Mouse (Mus musculus) midbrain, embryonic 16.5 days (tissue): Measurements from ENCODE around the gene Myh14. TPM values are rescaled to one million over a fixed set of nuclear protein-coding genes. Genes with fewer than 3 reads are reported as not detected.

Experiments
- ATAC-seq: fragments of 200-750 bp; cut with Nextera tagmentation; 2 replicates; pipeline ENCODE4 v1.8.0; 2017; ENCODE audit warnings: moderate TSS enrichment
- H3K27ac ChIP-seq: fragments of 300-500 bp; sonication (generic); 2 replicates; pipeline ENCODE4 v1.5.1; 2014; ENCODE audit warnings: mild to moderate bottlenecking, low read length, mixed read lengths
- H3K27me3 ChIP-seq: fragments of 300-500 bp; sonication (generic); 2 replicates; pipeline ENCODE4 v1.6.1; 2014; ENCODE audit warnings: low read depth, low read length, mixed read lengths; ENCODE audit not compliant: control insufficient read depth, insufficient read depth
- H3K36me3 ChIP-seq: fragments of 300-500 bp; sonication (generic); 2 replicates; pipeline ENCODE4 v1.6.1; 2014; ENCODE audit warnings: mild to moderate bottlenecking, low read length, moderate library complexity, mixed read lengths; ENCODE audit not compliant: control insufficient read depth, insufficient read depth
- H3K4me1 ChIP-seq: fragments of 300-500 bp; sonication (generic); 2 replicates; pipeline ENCODE4 v1.6.1; 2014; ENCODE audit warnings: mild to moderate bottlenecking, low read length, mixed read lengths; ENCODE audit not compliant: control insufficient read depth, insufficient read depth
- H3K4me2 ChIP-seq: fragments of 300-500 bp; sonication (generic); 2 replicates; pipeline ENCODE4 v1.6.1; 2014; ENCODE audit warnings: mild to moderate bottlenecking, low read length, mixed read lengths
- H3K4me3 ChIP-seq: fragments of 300-500 bp; sonication (generic); 2 replicates; pipeline ENCODE4 v1.5.1; 2014; ENCODE audit warnings: low read depth, mild to moderate bottlenecking, low read length, moderate library complexity, mixed read lengths
- H3K9ac ChIP-seq: fragments of 300-500 bp; sonication (generic); 2 replicates; pipeline ENCODE4 v1.6.1; 2014; ENCODE audit warnings: low read depth, low read length, mixed read lengths
- H3K9me3 ChIP-seq: fragments of 300-500 bp; sonication (generic); replicated peaks from 2 replicates; pipeline ENCODE4 v1.6.1; 2014; ENCODE audit warnings: mild to moderate bottlenecking, low read length, mixed read lengths; ENCODE audit not compliant: control insufficient read depth, poor library complexity, severe bottlenecking
- WGBS: fragments of 180-500 bp; shearing (Covaris S2); extraction: QIAGEN DNeasy Blood & Tissue Kit; methylation state at CpG from one replicate; pipeline ENCODE4 v1.1.7; 2014; 5-methylcytosine and 5-hydroxymethylcytosine counted together
- polyA plus RNA-seq: library from polyadenylated mRNA; unstranded; fragments of >200 nt; fragmentation: Nextera tagmentation; extraction: Ambion mirVana; gene quantifications from 2 replicates; pipeline ENCODE4 v1.2.1, GENCODE M21; 2015

The Myh14 gene
- polyA plus RNA-seq, 1 experiment from 2014 or later: 3.3 TPM

DNA sequence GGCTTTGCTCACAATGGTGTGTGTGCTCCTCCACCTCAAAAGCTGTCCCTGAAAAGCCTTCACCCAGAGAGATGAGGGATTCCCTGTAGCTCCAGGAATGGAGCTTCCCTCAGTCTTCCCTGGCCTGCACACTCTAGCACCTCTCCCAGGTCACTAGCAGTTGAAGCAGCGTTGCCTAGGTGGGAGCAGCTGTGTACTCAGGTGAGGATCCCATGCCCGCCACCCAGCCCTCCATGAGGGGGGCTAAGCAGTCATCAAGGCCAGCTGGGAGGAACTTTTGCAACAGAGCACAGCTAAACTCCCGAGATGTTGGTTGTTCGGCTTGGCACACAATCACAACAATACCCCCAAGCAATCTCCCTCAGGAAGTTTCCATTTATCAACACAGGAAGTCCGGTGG lies 87.9 kb downstream of the Myh14 start:
- no peaks in the 10 kb centered on the region for H3K36me3 ChIP-seq
- H3K4me2 ChIP-seq: no peak overlapping the region
- peaks cover 2% of the 10 kb centered on the region for H3K4me1 ChIP-seq
- no peak overlapping the region for H3K27ac ChIP-seq
- 81% methylated on average over 5 of the region's 5 CpGs for WGBS
- H3K9me3 ChIP-seq: no peaks in the 10 kb centered on the region
- no peak overlapping the region for H3K4me3 ChIP-seq
- H3K27me3 ChIP-seq: no peaks in the 10 kb centered on the region
- no peak for ATAC-seq
- H3K9ac ChIP-seq: no peak overlapping the region

DNA sequence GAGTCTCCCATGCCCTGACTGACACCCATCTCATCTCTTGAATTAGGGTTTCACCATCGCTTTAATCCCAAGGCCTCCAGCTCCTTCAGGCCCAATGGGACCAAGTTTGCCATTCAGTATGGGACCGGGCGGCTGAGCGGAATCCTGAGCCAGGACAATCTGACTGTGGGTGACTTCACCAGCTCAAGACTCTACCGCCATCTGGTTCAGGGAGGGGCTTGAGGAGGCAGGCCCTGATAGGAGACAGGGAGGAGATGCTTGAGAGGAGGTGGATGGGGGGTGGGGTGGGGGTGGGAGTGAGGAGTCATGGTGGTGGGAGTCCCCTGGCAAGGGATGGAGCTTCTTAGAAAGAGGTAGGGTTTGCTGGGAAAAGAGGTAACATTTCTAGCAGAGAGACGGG lies 89.0 kb downstream of the Myh14 start:
- Histone ChIP-seq H3K4me1 (no peaks in the 10 kb centered on the region), H3K9ac (no peak overlapping the region), H3K4me3 (no peak overlapping the region), H3K9me3 (no peaks in the 10 kb centered on the region), H3K27ac (no peak overlapping the region), H3K4me2 (no peak overlapping the region), H3K27me3 (no peaks in the 10 kb centered on the region), H3K36me3 (no peaks in the 10 kb centered on the region)
- 85% methylated on average over 6 of the region's 6 CpGs for WGBS
- no peak for ATAC-seq

GRCm38 (mm10) chr7:44576333-44576844 lies 94.3 kb downstream of the Myh14 start:
- H3K27me3 ChIP-seq: no peaks in the 10 kb centered on the region
- H3K4me2 ChIP-seq: no peak overlapping the region
- H3K36me3 ChIP-seq: no peaks in the 10 kb centered on the region
- no peaks in the 10 kb centered on the region for H3K9me3 ChIP-seq
- WGBS: 54% methylated on average over 5 of the region's 5 CpGs
- H3K27ac ChIP-seq: no peak overlapping the region
- no peaks in the 10 kb centered on the region for H3K4me1 ChIP-seq
- H3K4me3 ChIP-seq: no peak overlapping the region
- ATAC-seq: no peak
- H3K9ac ChIP-seq: no peak overlapping the region

GRCm38 (mm10) chr7:44572956-44573484 lies 97.6 kb downstream of the Myh14 start:
- WGBS: 67% methylated on average over 5 of the region's 5 CpGs
- Histone ChIP-seq H3K4me2 (no peak overlapping the region), H3K9me3 (no peaks in the 10 kb centered on the region), H3K27ac (no peak overlapping the region), H3K4me3 (no peak overlapping the region), H3K9ac (no peak overlapping the region), H3K4me1 (no peaks in the 10 kb centered on the region), H3K27me3 (no peaks in the 10 kb centered on the region), H3K36me3 (no peaks in the 10 kb centered on the region)
- no peak for ATAC-seq

DNA sequence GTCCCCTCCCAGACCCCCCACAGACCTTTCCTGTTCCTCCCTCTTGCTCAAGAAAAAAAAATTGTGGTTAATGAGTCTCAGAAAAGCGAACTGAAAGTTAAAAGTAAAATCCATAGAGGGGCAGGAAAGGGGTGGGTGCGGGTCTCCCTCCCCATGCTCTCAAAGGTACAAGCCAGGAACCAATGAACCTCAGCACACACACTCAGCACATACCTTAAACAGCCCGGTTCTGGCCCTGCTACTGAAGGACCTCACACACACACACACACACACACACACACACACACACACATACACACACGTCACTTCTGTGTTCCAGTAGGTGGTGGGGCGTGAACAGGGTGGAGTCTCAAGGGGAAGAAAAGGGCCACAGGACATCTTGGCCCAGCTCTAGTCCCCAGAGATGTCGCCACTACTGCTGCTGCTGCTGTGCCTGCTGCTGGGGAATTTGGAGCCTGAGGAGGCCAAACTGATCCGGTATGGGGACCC lies 98.4 kb downstream of the Myh14 start, which contains the start of gene Napsa:
TSS of gene Napsa (plus strand) at position 168 of the 489 bp plus-strand sequence.
- Histone ChIP-seq H3K9me3 (no peaks in the 10 kb centered on the region), H3K27me3 (no peaks in the 10 kb centered on the region), H3K4me2 (no peak within 1 kb of the TSS), H3K4me1 (no peaks in the 10 kb centered on the region), H3K4me3 (no peak within 1 kb of the TSS), H3K27ac (no peak within 1 kb of the TSS), H3K36me3 (no peaks in the 10 kb centered on the region), H3K9ac (no peak within 1 kb of the TSS)
- no peak for ATAC-seq
- 32% methylated on average over 7 of the region's 7 CpGs for WGBS

- Histone ChIP-seq H3K4me3 (no peak overlapping the region), H3K36me3 (no peaks in the 10 kb centered on the region), H3K4me2 (no peak overlapping the region), H3K9me3 (no peaks in the 10 kb centered on the region), H3K27ac (no peak overlapping the region), H3K4me1 (no peaks in the 10 kb centered on the region), H3K27me3 (no peaks in the 10 kb centered on the region), H3K9ac (no peak overlapping the region)
- no peak for ATAC-seq
- WGBS: 40% methylated on average over 4 of the region's 4 CpGs
Measured at GRCm38 (mm10) chr7:44571811-44572210, 98.8 kb downstream of the Myh14 start.

- no peak overlapping the region for H3K4me3 ChIP-seq
- ATAC-seq: no peak
- no peak overlapping the region for H3K27ac ChIP-seq
- H3K9ac ChIP-seq: no peak overlapping the region
- H3K4me2 ChIP-seq: no peak overlapping the region
- 88% methylated on average over 6 of the region's 6 CpGs for WGBS
- no peaks in the 10 kb centered on the region for H3K36me3 ChIP-seq
- H3K27me3 ChIP-seq: no peaks in the 10 kb centered on the region
- H3K9me3 ChIP-seq: no peaks in the 10 kb centered on the region
- no peaks in the 10 kb centered on the region for H3K4me1 ChIP-seq
Measured at GRCm38 (mm10) chr7:44570989-44571388, 99.7 kb downstream of the Myh14 start.

DNA sequence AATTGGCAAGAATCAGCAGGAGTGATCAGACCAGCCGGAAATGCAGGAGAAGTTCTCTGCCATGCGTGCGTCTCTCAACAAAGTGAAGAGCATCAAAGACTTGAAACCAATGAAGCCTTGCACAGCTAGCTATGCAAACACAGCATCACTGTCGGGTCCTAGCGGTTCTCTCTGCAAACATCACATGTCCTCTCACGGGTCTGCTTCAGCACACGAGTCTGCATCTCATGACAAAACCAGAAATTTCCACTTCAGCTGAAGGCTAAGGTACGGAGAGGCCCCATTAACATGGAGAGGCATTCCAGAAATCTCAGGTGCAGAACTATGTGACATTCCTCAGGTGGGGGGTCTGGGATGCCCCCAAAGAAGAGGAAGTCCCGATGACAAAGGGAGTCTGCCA lies 101.8 kb downstream of the Myh14 start:
- H3K9me3 ChIP-seq: no peaks in the 10 kb centered on the region
- no peak for ATAC-seq
- H3K9ac ChIP-seq: no peak overlapping the region
- H3K36me3 ChIP-seq: no peaks in the 10 kb centered on the region
- H3K4me1 ChIP-seq: no peaks in the 10 kb centered on the region
- WGBS: 72% methylated on average over 9 of the region's 9 CpGs
- no peak overlapping the region for H3K4me2 ChIP-seq
- no peak overlapping the region for H3K4me3 ChIP-seq
- no peak overlapping the region for H3K27ac ChIP-seq
- H3K27me3 ChIP-seq: no peaks in the 10 kb centered on the region

DNA sequence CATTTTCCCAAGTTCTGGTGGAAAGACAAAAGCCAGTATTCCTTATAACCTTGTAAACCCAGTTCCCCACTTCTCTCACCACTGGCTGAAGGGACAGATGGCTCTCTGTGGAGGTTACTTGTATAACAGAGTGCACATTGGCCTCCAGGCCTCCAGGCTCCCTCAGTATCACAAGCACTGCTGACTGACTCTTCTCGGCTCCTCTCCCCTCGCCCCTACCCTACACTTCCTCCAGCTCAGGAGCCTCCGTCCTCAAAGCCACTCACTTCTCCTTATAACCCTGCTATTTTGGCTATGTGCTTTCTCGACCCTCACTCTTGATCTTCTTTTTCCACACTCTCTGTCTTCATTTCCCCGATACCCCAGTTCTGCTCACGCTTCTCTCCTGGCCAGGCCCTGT lies 105.2 kb downstream of the Myh14 start:
- Histone ChIP-seq H3K27me3 (no peaks in the 10 kb centered on the region), H3K4me2 (no peak overlapping the region), H3K4me3 (no peak overlapping the region), H3K9ac (no peak overlapping the region), H3K36me3 (no peaks in the 10 kb centered on the region), H3K4me1 (no peaks in the 10 kb centered on the region), H3K9me3 (no peaks in the 10 kb centered on the region), H3K27ac (no peak overlapping the region)
- ATAC-seq: no peak
- WGBS: 77% methylated on average over 6 of the region's 6 CpGs
